Mouse (Mus musculus) liver, embryonic 14.5 days (tissue): ENCODE results near the gene Tbce.

ENCODE experiments used
- CTCF ChIP-seq: IDR thresholded peaks from 2 replicates; pipeline ENCODE4 v1.5.1; 2016; ENCODE audit warnings: antibody characterized with exemption, low read depth, control low read depth
- EP300 ChIP-seq: IDR thresholded peaks from 2 replicates; pipeline ENCODE4 v1.6.1; 2016; ENCODE audit warnings: antibody characterized with exemption, low read depth

GRCm38 (mm10) chr13:14033309-14034072 is 5.9 kb downstream of the Tbce start:
- no peak for TF ChIP-seq CTCF
- peak; percentile 84 for TF ChIP-seq EP300
